Mouse (Mus musculus) intestine, embryonic 16.5 days (tissue): ENCODE data around the gene Phip. TPM values are rescaled to one million over a fixed set of nuclear protein-coding genes. Genes with fewer than 3 reads are reported as not detected.

Source experiments
- polyA plus RNA-seq: library from polyadenylated mRNA; unstranded; fragments of >200 nt; fragmentation: Nextera tagmentation; extraction: Ambion mirVana; gene quantifications from 2 replicates; pipeline ENCODE4 v1.2.1, GENCODE M21; 2015

Gene Phip
- polyA plus RNA-seq, 1 experiment from 2014 or later = 46.5 TPM

Other genes starting within 250 kb of the Phip start
- gene Irak1bp1, start 146.0 kb downstream of the Phip start, polyA plus RNA-seq = 8.6 and 9.2 TPM in 2 replicates
- gene Hmgn3, start 171.2 kb upstream of the Phip start, polyA plus RNA-seq = 48.7 and 53.4 TPM in 2 replicates